Mouse (Mus musculus) embryonic facial prominence, embryonic 11.5 days (tissue): ENCODE data around the gene Fcgrt. TPM values are rescaled to one million over a fixed set of nuclear protein-coding genes. Genes with fewer than 3 reads are reported as not detected.

Source experiments
- ATAC-seq: fragments of 200-750 bp; cut with Nextera tagmentation; replicated peaks from 2 replicates; pipeline ENCODE4 v1.8.0; 2017; ENCODE audit warnings: low read depth; ENCODE audit not compliant: insufficient number of reproducible peaks, low FRiP score, low TSS enrichment
- DNase-seq: peaks from one replicate; pipeline ENCODE4 v3.0.0-alpha.2; 2015; ENCODE audit warnings: low spot score
- H3K27ac ChIP-seq: fragments of 300-500 bp; sonication (generic); replicated peaks from 2 replicates; pipeline ENCODE4 v1.5.1; 2014; ENCODE audit warnings: mild to moderate bottlenecking, low read depth, low read length, control low read depth
- H3K27me3 ChIP-seq: fragments of 300-500 bp; sonication (generic); 2 replicates; pipeline ENCODE4 v1.6.1; 2014; ENCODE audit warnings: mild to moderate bottlenecking, low read length, moderate library complexity, mixed read lengths; ENCODE audit not compliant: control insufficient read depth, insufficient read depth
- H3K36me3 ChIP-seq: fragments of 300-500 bp; sonication (generic); replicated peaks from 2 replicates; pipeline ENCODE4 v1.6.1; 2014; ENCODE audit warnings: low read depth, mild to moderate bottlenecking, low read length, moderate library complexity, mixed read lengths; ENCODE audit not compliant: control insufficient read depth, insufficient read depth
- H3K4me1 ChIP-seq: fragments of 300-500 bp; sonication (generic); 2 replicates; pipeline ENCODE4 v1.6.1; 2014; ENCODE audit warnings: low read length, mixed read lengths; ENCODE audit not compliant: control insufficient read depth, insufficient read depth
- H3K4me2 ChIP-seq: fragments of 300-500 bp; sonication (generic); 2 replicates; pipeline ENCODE4 v1.6.1; 2014; ENCODE audit warnings: low read depth, mild to moderate bottlenecking, control low read depth, low read length, moderate library complexity
- H3K4me3 ChIP-seq: fragments of 300-500 bp; sonication (generic); 2 replicates; pipeline ENCODE4 v1.5.1; 2014; ENCODE audit warnings: low read depth, low read length, control low read depth
- H3K9ac ChIP-seq: fragments of 300-500 bp; sonication (generic); replicated peaks from 2 replicates; pipeline ENCODE4 v1.6.1; 2014; ENCODE audit warnings: mild to moderate bottlenecking, control low read depth, low read length
- H3K9me3 ChIP-seq: fragments of 300-500 bp; sonication (generic); replicated peaks from 2 replicates; pipeline ENCODE4 v1.6.1; 2016; ENCODE audit warnings: mild to moderate bottlenecking, low read length, inconsistent platforms, mixed read lengths; ENCODE audit not compliant: control insufficient read depth
- WGBS: fragments of 180-500 bp; shearing (Covaris S2); extraction: QIAGEN DNeasy Blood & Tissue Kit; methylation state at CpG from one replicate; pipeline ENCODE4 v1.1.7; 2014; 5-methylcytosine and 5-hydroxymethylcytosine counted together
- polyA plus RNA-seq: library from polyadenylated mRNA; unstranded; fragments of >200 nt; fragmentation: Nextera tagmentation; extraction: Ambion mirVana; gene quantifications from 2 replicates; pipeline ENCODE4 v1.2.1, GENCODE M21; 2014

The Fcgrt gene
- polyA plus RNA-seq, 1 experiment from 2014 or later: 12.6 TPM

- Histone ChIP-seq H3K9ac (no peak overlapping the region), H3K36me3 (peaks cover 3% of the 10 kb centered on the region; the same call in 1 of the 2 replicates), H3K27me3 (no peaks in the 10 kb centered on the region), H3K9me3 (no peaks in the 10 kb centered on the region), H3K27ac (no peak overlapping the region), H3K4me2 (no peak overlapping the region), H3K4me1 (no peaks in the 10 kb centered on the region), H3K4me3 (no peak overlapping the region)
- no peak for DNase-seq
- 94% methylated on average over 8 of the region's 8 CpGs for WGBS
- ATAC-seq: no peak
Measured at GRCm38 (mm10) chr7:45145460-45145859, 41.8 kb upstream of the Fcgrt start.

GRCm38 (mm10) chr7:45144368-45145174 lies 40.9 kb upstream of the Fcgrt start:
- no peak overlapping the region for H3K4me2 ChIP-seq
- no peaks in the 10 kb centered on the region for H3K9me3 ChIP-seq
- H3K4me3 ChIP-seq: no peak overlapping the region
- peaks cover 3% of the 10 kb centered on the region; the same call in 1 of the 2 replicates for H3K36me3 ChIP-seq
- no peaks in the 10 kb centered on the region for H3K4me1 ChIP-seq
- no peak for ATAC-seq
- DNase-seq: no peak
- 87% methylated on average over 13 of the region's 13 CpGs for WGBS
- no peak overlapping the region for H3K9ac ChIP-seq
- H3K27me3 ChIP-seq: no peaks in the 10 kb centered on the region
- no peak overlapping the region for H3K27ac ChIP-seq

- Histone ChIP-seq H3K27me3 (no peaks in the 10 kb centered on the region), H3K4me3 (no peak overlapping the region), H3K9me3 (no peaks in the 10 kb centered on the region), H3K27ac (no peak overlapping the region), H3K9ac (no peak overlapping the region), H3K4me1 (no peaks in the 10 kb centered on the region), H3K4me2 (no peak overlapping the region), H3K36me3 (peaks cover 3% of the 10 kb centered on the region; the same call in 1 of the 2 replicates)
- DNase-seq (no peak), ATAC-seq (no peak)
- WGBS: 89% methylated on average over 5 of the region's 5 CpGs
Measured at GRCm38 (mm10) chr7:45141914-45142313, 38.3 kb upstream of the Fcgrt start.

GRCm38 (mm10) chr7:45141319-45141718 lies 37.7 kb upstream of the Fcgrt start:
- 92% methylated on average over 3 of the region's 3 CpGs for WGBS
- ATAC-seq: no peak
- Histone ChIP-seq H3K36me3 (peaks cover 3% of the 10 kb centered on the region; the same call in 1 of the 2 replicates), H3K4me1 (no peaks in the 10 kb centered on the region), H3K9me3 (no peaks in the 10 kb centered on the region), H3K4me2 (no peak overlapping the region), H3K27ac (no peak overlapping the region), H3K4me3 (no peak overlapping the region), H3K9ac (no peak overlapping the region), H3K27me3 (no peaks in the 10 kb centered on the region)
- no peak for DNase-seq

GRCm38 (mm10) chr7:45139904-45140723 lies 36.5 kb upstream of the Fcgrt start:
- 78% methylated on average over 8 of the region's 8 CpGs for WGBS
- H3K4me3 ChIP-seq: no peak overlapping the region
- no peak overlapping the region for H3K27ac ChIP-seq
- no peak overlapping the region for H3K4me2 ChIP-seq
- H3K9me3 ChIP-seq: no peaks in the 10 kb centered on the region
- ATAC-seq (no peak), DNase-seq (no peak)
- H3K36me3 ChIP-seq: no peaks in the 10 kb centered on the region; the same call in 1 of the 2 replicates
- H3K9ac ChIP-seq: no peak overlapping the region
- H3K4me1 ChIP-seq: no peaks in the 10 kb centered on the region
- H3K27me3 ChIP-seq: no peaks in the 10 kb centered on the region

- no peak overlapping the region for H3K4me3 ChIP-seq
- no peak overlapping the region for H3K27ac ChIP-seq
- no peaks in the 10 kb centered on the region; the same call in 1 of the 2 replicates for H3K36me3 ChIP-seq
- no peaks in the 10 kb centered on the region for H3K4me1 ChIP-seq
- ATAC-seq (no peak), DNase-seq (no peak)
- H3K9me3 ChIP-seq: no peaks in the 10 kb centered on the region
- H3K9ac ChIP-seq: no peak overlapping the region
- no peak overlapping the region for H3K4me2 ChIP-seq
- 55% methylated on average over 1 of the region's 1 CpGs for WGBS
- no peaks in the 10 kb centered on the region for H3K27me3 ChIP-seq
Measured at GRCm38 (mm10) chr7:45138403-45138802, 34.8 kb upstream of the Fcgrt start.

GRCm38 (mm10) chr7:45137171-45138006 lies 33.7 kb upstream of the Fcgrt start:
- H3K4me3 ChIP-seq: no peak overlapping the region
- no peaks in the 10 kb centered on the region for H3K4me1 ChIP-seq
- 82% methylated on average over 12 of the region's 12 CpGs for WGBS
- no peak overlapping the region for H3K27ac ChIP-seq
- H3K4me2 ChIP-seq: no peak overlapping the region
- H3K9me3 ChIP-seq: no peaks in the 10 kb centered on the region
- no peak overlapping the region for H3K9ac ChIP-seq
- DNase-seq: no peak
- no peaks in the 10 kb centered on the region for H3K27me3 ChIP-seq
- no peaks in the 10 kb centered on the region; the same call in 1 of the 2 replicates for H3K36me3 ChIP-seq
- no peak for ATAC-seq
